Mouse (Mus musculus): ENCODE measurements at regions not wholly inside any gene's neighbourhood (a gene's known extent, or its start where the extent isn't known, plus 50 kb on each side); places are given as distances from the start of the nearest gene placed in this dataset.

DNA sequence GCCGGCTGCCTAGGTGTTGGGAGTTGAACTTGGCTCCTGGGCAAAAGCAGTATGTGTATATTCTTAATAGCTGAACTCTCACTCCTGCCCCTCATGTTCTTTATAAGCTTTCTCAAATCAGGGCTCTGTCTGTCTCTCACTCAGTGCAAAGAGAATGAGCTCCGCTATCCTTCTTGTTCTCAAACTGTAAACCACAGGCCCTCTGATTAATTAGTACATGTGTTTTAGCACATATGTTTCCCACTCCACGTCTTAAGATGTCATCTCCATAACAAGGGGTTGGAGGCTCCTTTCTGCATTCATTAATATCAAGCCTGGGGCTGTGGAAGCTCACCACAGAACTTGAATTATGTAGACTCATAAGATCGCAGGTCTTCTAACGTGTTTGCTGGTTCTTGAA is 104.7 kb downstream of the Nsun3 start:
- TF ChIP-seq CTCF (IDR thresholded peaks at IDR 0.05; ENCODE audit: extremely low read depth, insufficient read depth, low read length) (no peak), POLR2A (IDR thresholded peaks at IDR 0.05; ENCODE audit: extremely low read depth, insufficient read depth, low read length) (no peak)
- no peaks in the 10 kb centered on the region for H3K4me1 ChIP-seq (ENCODE audit: control insufficient read depth, insufficient read depth, low read length)
- H3K4me3 ChIP-seq (ENCODE audit: insufficient read depth, low read length): no peak overlapping the region
- no peak overlapping the region for H3K27ac ChIP-seq (ENCODE audit: insufficient read depth, low read length)

DNA sequence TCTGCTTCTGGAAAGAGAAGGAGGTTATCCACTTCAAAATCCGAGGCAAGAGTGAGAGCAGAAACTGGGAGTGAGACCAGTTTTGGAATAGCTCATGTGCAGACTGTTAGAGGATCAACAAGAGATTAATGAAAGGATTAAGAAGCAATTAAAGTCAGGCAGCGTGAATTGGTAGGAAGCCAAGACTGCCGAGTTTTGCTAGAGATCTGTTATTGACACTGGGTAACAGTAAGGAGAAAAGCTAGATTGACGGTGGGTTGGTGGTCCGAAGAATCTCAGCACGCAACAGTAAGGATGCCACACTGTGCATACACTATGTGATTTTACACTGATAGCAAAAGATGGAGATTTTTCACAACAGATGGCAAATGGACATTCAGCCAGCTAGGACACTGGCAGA is 109.8 kb downstream of the Nsun3 start:
- Histone ChIP-seq H3K4me1 (ENCODE audit: control insufficient read depth, insufficient read depth, low read length) (no peaks in the 10 kb centered on the region), H3K27ac (ENCODE audit: insufficient read depth, low read length) (no peak overlapping the region), H3K4me3 (ENCODE audit: insufficient read depth, low read length) (no peak overlapping the region)
- no peak for TF ChIP-seq POLR2A (IDR thresholded peaks at IDR 0.05; ENCODE audit: extremely low read depth, insufficient read depth, low read length)
- no peak for TF ChIP-seq CTCF (IDR thresholded peaks at IDR 0.05; ENCODE audit: extremely low read depth, insufficient read depth, low read length)

DNA sequence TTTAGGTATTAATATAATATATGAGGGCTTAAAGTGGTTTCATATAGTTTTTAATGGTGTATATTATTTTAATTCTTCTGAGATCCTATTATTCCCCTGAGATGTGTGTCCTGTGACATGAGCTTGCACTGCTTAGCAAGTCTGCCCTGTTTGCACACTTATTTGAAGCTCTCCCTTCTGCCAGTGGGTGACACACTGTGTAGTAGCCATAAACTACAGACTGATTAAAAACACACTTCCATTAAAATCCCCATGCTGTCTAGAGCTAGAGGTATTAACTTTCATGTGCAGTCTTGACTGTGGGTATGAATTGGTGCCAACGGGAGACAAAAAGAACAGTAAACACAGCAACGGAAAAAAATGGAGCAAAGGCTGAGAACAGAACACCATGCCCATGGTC is 129.2 kb downstream of the Nsun3 start:
- Histone ChIP-seq H3K27ac (ENCODE audit: insufficient read depth, low read length) (no peak overlapping the region), H3K4me1 (ENCODE audit: control insufficient read depth, insufficient read depth, low read length) (no peaks in the 10 kb centered on the region), H3K4me3 (ENCODE audit: insufficient read depth, low read length) (no peak overlapping the region)
- no peak for TF ChIP-seq CTCF (IDR thresholded peaks at IDR 0.05; ENCODE audit: extremely low read depth, insufficient read depth, low read length)
- no peak for TF ChIP-seq POLR2A (IDR thresholded peaks at IDR 0.05; ENCODE audit: extremely low read depth, insufficient read depth, low read length)

DNA sequence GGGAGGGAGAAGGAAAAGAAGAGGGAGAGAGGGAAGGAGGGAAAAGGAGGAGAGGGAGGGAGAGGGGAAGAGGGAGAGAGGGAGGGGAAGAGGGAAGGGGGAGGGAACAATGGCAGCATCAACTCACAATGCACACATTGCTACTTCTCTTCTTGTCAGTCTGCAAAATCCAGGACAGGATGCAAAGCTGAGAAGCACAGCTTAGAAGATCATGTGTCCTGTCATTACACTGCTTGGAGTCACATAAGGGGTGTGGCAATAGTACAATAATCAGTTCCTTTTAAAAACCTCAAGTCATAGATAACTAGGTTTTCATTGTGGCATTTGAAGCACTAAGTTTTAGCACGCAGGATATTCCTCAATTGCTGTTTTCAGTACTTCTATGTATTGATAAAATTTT is 132.2 kb downstream of the Nsun3 start:
- Histone ChIP-seq H3K4me3 (ENCODE audit: insufficient read depth, low read length) (no peak overlapping the region), H3K27ac (ENCODE audit: insufficient read depth, low read length) (no peak overlapping the region), H3K4me1 (ENCODE audit: control insufficient read depth, insufficient read depth, low read length) (no peaks in the 10 kb centered on the region)
- TF ChIP-seq POLR2A (IDR thresholded peaks at IDR 0.05; ENCODE audit: extremely low read depth, insufficient read depth, low read length) (no peak), CTCF (IDR thresholded peaks at IDR 0.05; ENCODE audit: extremely low read depth, insufficient read depth, low read length) (no peak)

DNA sequence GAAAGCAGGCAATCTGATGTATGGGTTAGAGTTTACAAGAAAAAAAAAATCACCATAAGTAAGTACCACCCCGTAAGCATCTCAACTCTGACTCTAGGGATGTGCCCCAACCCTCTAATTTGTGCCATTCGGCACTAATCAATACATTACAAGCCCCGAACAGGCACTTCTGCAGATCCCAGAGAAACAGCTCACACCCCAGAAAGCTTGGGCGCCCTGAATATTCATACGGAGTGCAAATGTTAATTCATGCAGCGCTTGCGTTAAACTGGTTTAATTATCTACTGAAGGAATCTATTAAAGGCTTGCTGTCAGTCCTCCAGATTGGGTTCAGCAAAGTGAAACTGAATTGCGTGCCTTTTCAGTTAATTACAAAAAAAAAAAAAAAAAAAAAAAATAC is 132.8 kb downstream of the Nsun3 start:
- H3K27ac ChIP-seq (ENCODE audit: insufficient read depth, low read length): no peak overlapping the region
- TF ChIP-seq POLR2A (IDR thresholded peaks at IDR 0.05; ENCODE audit: extremely low read depth, insufficient read depth, low read length) (no peak), CTCF (IDR thresholded peaks at IDR 0.05; ENCODE audit: extremely low read depth, insufficient read depth, low read length) (no peak)
- no peaks in the 10 kb centered on the region for H3K4me1 ChIP-seq (ENCODE audit: control insufficient read depth, insufficient read depth, low read length)
- 0 out of 2 replicates have a peak overlapping the region, but pooled peaks have one; percentile 4 for H3K4me3 ChIP-seq (ENCODE audit: insufficient read depth, low read length)

DNA sequence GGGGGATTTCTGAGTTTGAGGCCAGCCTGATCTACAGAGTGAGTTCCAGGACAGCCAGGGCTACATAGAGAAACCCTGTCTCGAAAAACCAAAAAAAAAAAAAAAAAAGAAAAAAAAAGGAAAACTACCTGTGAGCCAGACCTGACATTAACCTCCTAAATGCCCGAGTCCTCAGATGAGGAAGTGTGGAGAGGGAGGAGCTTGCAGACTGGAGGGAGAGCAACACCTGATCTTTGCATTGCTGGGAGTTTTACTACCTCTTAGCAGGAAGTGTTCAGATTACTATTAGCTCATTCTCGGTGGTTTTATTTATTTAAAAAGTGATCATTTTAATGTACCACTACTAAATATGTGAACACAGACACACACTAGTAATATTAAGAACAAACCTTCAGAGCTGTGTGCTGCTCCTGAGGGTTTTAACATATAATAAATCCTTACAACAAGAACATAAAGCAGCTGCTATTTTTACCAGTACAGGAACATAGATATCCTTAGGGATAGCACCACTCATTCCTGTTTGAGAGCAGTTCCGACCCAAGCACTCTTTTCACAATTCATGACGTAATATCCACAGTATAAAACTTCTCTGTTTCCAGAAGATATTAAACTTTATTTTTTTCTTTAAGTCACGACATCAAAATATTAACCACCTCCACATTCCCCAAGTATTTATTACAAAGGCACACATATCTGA is 133.7 kb downstream of the Nsun3 start:
- H3K4me1 ChIP-seq (ENCODE audit: control insufficient read depth, insufficient read depth, low read length): no peaks in the 10 kb centered on the region
- H3K4me3 ChIP-seq (ENCODE audit: insufficient read depth, low read length): no peak overlapping the region
- TF ChIP-seq CTCF (IDR thresholded peaks at IDR 0.05; ENCODE audit: extremely low read depth, insufficient read depth, low read length): no peak
- TF ChIP-seq POLR2A (IDR thresholded peaks at IDR 0.05; ENCODE audit: extremely low read depth, insufficient read depth, low read length): no peak
- no peak overlapping the region for H3K27ac ChIP-seq (ENCODE audit: insufficient read depth, low read length)

DNA sequence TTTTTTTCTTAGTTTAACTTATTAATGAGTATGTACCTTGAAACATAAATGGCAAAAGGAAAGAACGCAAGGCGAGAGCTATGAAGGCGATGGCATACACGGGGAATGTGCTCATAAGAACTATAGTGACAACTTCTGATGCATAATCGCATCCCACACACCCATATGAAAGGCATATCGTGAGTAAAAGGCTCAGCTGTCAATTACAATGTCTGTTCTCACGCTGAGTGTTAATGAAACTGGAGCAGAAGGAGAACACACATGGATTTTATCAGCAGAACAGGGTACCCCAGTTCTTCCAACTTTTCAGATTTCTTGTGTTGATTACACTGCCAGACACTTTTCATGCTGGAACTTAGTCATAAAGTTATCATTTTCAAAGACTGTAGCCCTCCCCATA is 135.8 kb downstream of the Nsun3 start:
- Histone ChIP-seq H3K4me1 (ENCODE audit: control insufficient read depth, insufficient read depth, low read length) (no peaks in the 10 kb centered on the region), H3K4me3 (ENCODE audit: insufficient read depth, low read length) (no peak overlapping the region)

DNA sequence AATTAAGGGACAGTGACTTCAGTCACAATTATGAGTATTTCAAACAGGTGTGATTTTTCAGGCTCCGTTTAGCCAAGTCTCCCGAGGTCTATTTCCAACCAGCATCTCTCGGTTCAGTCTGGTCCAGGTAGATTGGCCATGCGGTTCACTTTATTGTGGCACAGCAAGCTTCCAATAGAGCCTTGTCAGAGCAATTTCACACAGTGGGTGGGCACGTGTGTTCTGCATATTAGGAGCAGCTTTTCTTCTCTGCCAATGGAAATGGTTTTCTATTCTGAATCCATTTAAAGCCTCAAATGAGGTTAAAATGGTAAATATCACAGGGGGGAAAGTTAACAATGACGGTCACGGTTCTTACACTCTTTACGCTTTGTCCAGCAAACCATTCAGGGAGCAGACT is 138.3 kb downstream of the Nsun3 start:
- TF ChIP-seq POLR2A (IDR thresholded peaks at IDR 0.05; ENCODE audit: extremely low read depth, insufficient read depth, low read length) (no peak), CTCF (IDR thresholded peaks at IDR 0.05; ENCODE audit: extremely low read depth, insufficient read depth, low read length) (no peak)
- Histone ChIP-seq H3K4me1 (ENCODE audit: control insufficient read depth, insufficient read depth, low read length) (no peaks in the 10 kb centered on the region), H3K27ac (ENCODE audit: insufficient read depth, low read length) (no peak overlapping the region), H3K4me3 (ENCODE audit: insufficient read depth, low read length) (no peak overlapping the region)

More for the DNA sequence above, 135.8 kb downstream of the Nsun3 start:
- H3K27ac ChIP-seq (ENCODE audit: insufficient read depth, low read length): no peak overlapping the region
- TF ChIP-seq CTCF (IDR thresholded peaks at IDR 0.05; ENCODE audit: extremely low read depth, insufficient read depth, low read length) (no peak), POLR2A (IDR thresholded peaks at IDR 0.05; ENCODE audit: extremely low read depth, insufficient read depth, low read length) (no peak)

DNA sequence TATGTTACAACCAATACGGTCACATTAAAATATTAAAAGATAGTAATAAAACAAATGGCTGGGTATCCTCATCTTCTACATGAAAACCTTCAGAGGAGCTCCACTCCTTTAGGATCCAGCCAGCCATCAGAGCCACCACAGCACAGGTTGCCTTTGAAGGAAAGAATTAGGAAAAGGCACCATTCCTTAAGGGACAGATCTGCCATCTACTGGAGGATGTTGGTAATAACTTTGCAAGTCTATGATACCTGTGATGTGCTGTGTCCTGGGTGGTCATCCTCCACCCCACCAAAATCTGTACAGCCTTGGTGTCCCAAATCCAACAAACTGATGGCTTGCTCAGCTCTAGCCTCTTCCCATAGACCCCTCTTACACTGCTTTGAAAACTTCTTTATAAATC is 140.5 kb downstream of the Nsun3 start:
- H3K4me3 ChIP-seq (ENCODE audit: insufficient read depth, low read length): no peak overlapping the region
- no peak overlapping the region for H3K27ac ChIP-seq (ENCODE audit: insufficient read depth, low read length)
- peaks cover 3% of the 10 kb centered on the region; the same call in 1 of the 2 replicates for H3K4me1 ChIP-seq (ENCODE audit: control insufficient read depth, insufficient read depth, low read length)
- TF ChIP-seq POLR2A (IDR thresholded peaks at IDR 0.05; ENCODE audit: extremely low read depth, insufficient read depth, low read length): no peak
- peak; percentile 61 for TF ChIP-seq CTCF (IDR thresholded peaks at IDR 0.05; ENCODE audit: extremely low read depth, insufficient read depth, low read length)

DNA sequence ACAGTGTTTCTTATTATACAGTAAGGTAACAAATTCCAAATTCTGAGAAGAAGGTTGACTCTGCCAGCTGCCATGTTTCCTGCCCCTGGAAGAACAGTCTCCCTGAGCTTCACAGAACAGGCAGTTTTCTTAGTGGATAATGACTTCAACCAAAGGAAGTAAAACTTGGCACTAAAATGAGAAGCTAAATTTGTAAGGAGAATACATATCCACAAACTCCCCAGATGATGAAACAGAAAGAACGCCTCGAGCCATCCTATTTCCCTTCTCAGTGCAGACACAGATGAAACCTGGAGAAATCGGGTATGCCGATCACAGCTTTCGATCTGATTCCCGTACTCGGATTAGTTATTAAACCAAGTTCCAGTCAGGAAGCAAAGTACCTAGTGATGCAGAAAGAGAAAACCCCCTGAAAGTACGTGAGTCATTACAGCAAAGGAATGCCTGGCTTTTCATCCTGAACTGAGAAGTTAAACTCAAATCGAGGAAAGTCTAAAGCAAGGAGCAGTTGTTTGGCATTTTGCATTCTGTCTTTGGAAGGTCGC is 143.7 kb downstream of the Nsun3 start:
- H3K27ac ChIP-seq (ENCODE audit: insufficient read depth, low read length): no peak overlapping the region
- H3K4me3 ChIP-seq (ENCODE audit: insufficient read depth, low read length): no peak overlapping the region; the same call in 1 of the 2 replicates
- H3K4me1 ChIP-seq (ENCODE audit: control insufficient read depth, insufficient read depth, low read length): peaks cover 3% of the 10 kb centered on the region; the same call in 1 of the 2 replicates
- no peak for TF ChIP-seq CTCF (IDR thresholded peaks at IDR 0.05; ENCODE audit: extremely low read depth, insufficient read depth, low read length)
- no peak for TF ChIP-seq POLR2A (IDR thresholded peaks at IDR 0.05; ENCODE audit: extremely low read depth, insufficient read depth, low read length)

All from cortical plate, adult 2 months (tissue).